Mouse (Mus musculus) neural tube, embryonic 15.5 days (tissue): Measurements from ENCODE around the gene Rc3h2. TPM values are rescaled to one million over a fixed set of nuclear protein-coding genes. Genes with fewer than 3 reads are reported as not detected.

Experiments used
- polyA plus RNA-seq: library from polyadenylated mRNA; unstranded; fragments of >200 nt; fragmentation: Nextera tagmentation; extraction: Ambion mirVana; gene quantifications from 2 replicates; pipeline ENCODE4 v1.2.1, GENCODE M21; 2015

The Rc3h2 gene
- polyA plus RNA-seq, 1 experiment from 2014 or later = 19.0 TPM

Other genes starting within 250 kb of the Rc3h2 start
- not detected in 2 replicates for gene Olfr365, start 234.7 kb downstream of the Rc3h2 start, polyA plus RNA-seq
- not detected in 2 replicates for gene Olfr366, start 211.3 kb downstream of the Rc3h2 start, polyA plus RNA-seq
- not detected in 2 replicates for gene Olfr368, start 96.4 kb downstream of the Rc3h2 start, polyA plus RNA-seq
- gene Pdcl, start 63.6 kb downstream of the Rc3h2 start, polyA plus RNA-seq = 42.0 and 44.1 TPM in 2 replicates
- 6.7 and 7.1 TPM in 2 replicates for gene Zbtb26, start 20.2 kb upstream of the Rc3h2 start, polyA plus RNA-seq
- 12.4 and 14.0 TPM in 2 replicates for gene Zbtb6, start 20.3 kb upstream of the Rc3h2 start, polyA plus RNA-seq
- gene Rabgap1, start 20.4 kb upstream of the Rc3h2 start, polyA plus RNA-seq = 49.4 and 51.1 TPM in 2 replicates
- gene Gpr21, start 93.4 kb upstream of the Rc3h2 start, polyA plus RNA-seq = 12.0 and 14.7 TPM in 2 replicates